Mouse (Mus musculus): ENCODE results near the gene Micu1.

The Micu1 gene

GRCm38 (mm10) chr10:59812939-59813338, 110.7 kb downstream of the Micu1 start:
- peak; percentile 51 for DNase-seq (ENCODE audit: low spot score)

GRCm38 (mm10) chr10:59813759-59814158, 111.5 kb downstream of the Micu1 start:
- DNase-seq (ENCODE audit: low spot score): no peak

- peak; percentile 72 for DNase-seq (ENCODE audit: low spot score)
Measured at GRCm38 (mm10) chr10:59814505-59815155, 112.4 kb downstream of the Micu1 start.

GRCm38 (mm10) chr10:59816569-59816968, 114.3 kb downstream of the Micu1 start:
- DNase-seq (ENCODE audit: low spot score): no peak

- DNase-seq (ENCODE audit: low spot score): peak; percentile 59
Measured at GRCm38 (mm10) chr10:59817528-59817927, 115.3 kb downstream of the Micu1 start.

- DNase-seq (ENCODE audit: low spot score): no peak
Measured at GRCm38 (mm10) chr10:59817991-59818390, 115.7 kb downstream of the Micu1 start.

- DNase-seq (ENCODE audit: low spot score): no peak
Measured at GRCm38 (mm10) chr10:59819146-59819545, 116.9 kb downstream of the Micu1 start.

- DNase-seq (ENCODE audit: low spot score): no peak
Measured at GRCm38 (mm10) chr10:59820886-59821285, 118.6 kb downstream of the Micu1 start.

GRCm38 (mm10) chr10:59821334-59822066, 119.2 kb downstream of the Micu1 start:
- no peak for DNase-seq (ENCODE audit: low spot score)

GRCm38 (mm10) chr10:59822857-59823256, 120.6 kb downstream of the Micu1 start:
- no peak for DNase-seq (ENCODE audit: low spot score)

- DNase-seq (ENCODE audit: low spot score): no peak
Measured at GRCm38 (mm10) chr10:59825137-59825812, 123.0 kb downstream of the Micu1 start.

- no peak for DNase-seq (ENCODE audit: low spot score)
Measured at GRCm38 (mm10) chr10:59829886-59830285, 127.6 kb downstream of the Micu1 start.

- no peak for DNase-seq (ENCODE audit: low spot score)
Measured at GRCm38 (mm10) chr10:59831950-59832349, 129.7 kb downstream of the Micu1 start.

- DNase-seq (ENCODE audit: low spot score): no peak
Measured at GRCm38 (mm10) chr10:59835301-59836155, 133.3 kb downstream of the Micu1 start.

GRCm38 (mm10) chr10:59837490-59837889, 135.2 kb downstream of the Micu1 start:
- DNase-seq (ENCODE audit: low spot score): no peak

- DNase-seq (ENCODE audit: low spot score): no peak
Measured at GRCm38 (mm10) chr10:59841434-59841833, 139.2 kb downstream of the Micu1 start.

- DNase-seq (ENCODE audit: low spot score): no peak
Measured at GRCm38 (mm10) chr10:59843125-59843524, 140.8 kb downstream of the Micu1 start.

GRCm38 (mm10) chr10:59844686-59845085, 142.4 kb downstream of the Micu1 start:
- DNase-seq (ENCODE audit: low spot score): no peak

GRCm38 (mm10) chr10:59846416-59846815, 144.1 kb downstream of the Micu1 start:
- DNase-seq (ENCODE audit: low spot score): no peak

GRCm38 (mm10) chr10:59848079-59848877, 146.0 kb downstream of the Micu1 start:
- no peak for DNase-seq (ENCODE audit: low spot score)

GRCm38 (mm10) chr10:59848953-59849352, 146.7 kb downstream of the Micu1 start:
- no peak for DNase-seq (ENCODE audit: low spot score)
